Mouse (Mus musculus) myocyte (in vitro differentiated cells): ENCODE results near the gene Man1c1. TPM values are rescaled to one million over a fixed set of nuclear protein-coding genes. Genes with fewer than 3 reads are reported as not detected.

Experiments
- H3K27me3 ChIP-seq: one replicate; pipeline ENCODE4 v1.6.1; 2011; ENCODE audit not compliant: control insufficient read depth, insufficient read depth, insufficient read length
- H3K36me3 ChIP-seq: one replicate; pipeline ENCODE4 v1.6.1; 2011; ENCODE audit not compliant: control insufficient read depth, insufficient read depth
- H3K4me2 ChIP-seq: one replicate; pipeline ENCODE4 v1.6.1; 2011; ENCODE audit warnings: low read depth, control low read depth
- H3K4me3 ChIP-seq: one replicate; pipeline ENCODE4 v1.5.1; 2011; ENCODE audit warnings: mild to moderate bottlenecking, control low read depth, moderate library complexity
- H3K79me2 ChIP-seq: one replicate; pipeline ENCODE4 v1.6.1; 2011; ENCODE audit not compliant: control insufficient read depth, insufficient read depth
- H3ac ChIP-seq: one replicate; pipeline ENCODE4 v1.6.1; 2011; ENCODE audit not compliant: control insufficient read depth, insufficient read length
- CEBPB ChIP-seq: IDR thresholded peaks from 2 replicates; pipeline ENCODE4 v1.6.1; 2011; ENCODE audit warnings: mild to moderate bottlenecking, moderate library complexity; ENCODE audit not compliant: poor library complexity, insufficient read depth, severe bottlenecking
- E2F4 ChIP-seq: IDR thresholded peaks from one replicate; pipeline ENCODE4 v1.6.1; 2011; ENCODE audit warnings: mild to moderate bottlenecking, control low read depth, moderate library complexity; ENCODE audit not compliant: insufficient read depth
- MAX ChIP-seq: IDR thresholded peaks from one replicate; pipeline ENCODE4 v1.6.1; 2011; ENCODE audit warnings: low read depth, mild to moderate bottlenecking, control low read depth
- MYOD1 ChIP-seq, 3 experiments: IDR thresholded peaks; one replicate each; pipeline ENCODE4 v1.6.1; 2011; ENCODE audit warnings: control low read depth in 2 of 3, low read depth in 2 of 3, mild to moderate bottlenecking in 2 of 3, moderate library complexity in 1 of 3; ENCODE audit not compliant: insufficient read length in 2 of 3, control insufficient read depth in 1 of 3
- MYOG ChIP-seq, 3 experiments: IDR thresholded peaks; one replicate each; pipeline ENCODE4 v1.6.1; 2011; ENCODE audit warnings: control low read depth in 2 of 3, low read depth in 2 of 3, mild to moderate bottlenecking in 2 of 3; ENCODE audit not compliant: insufficient read length in 2 of 3, control insufficient read depth in 1 of 3, insufficient read depth in 1 of 3
- POLR2A ChIP-seq: IDR thresholded peaks from one replicate; pipeline ENCODE4 v1.6.1; 2011; ENCODE audit warnings: low read depth, mild to moderate bottlenecking, control low read depth, moderate library complexity; ENCODE audit not compliant: insufficient read length
- POLR2AphosphoS2 ChIP-seq: IDR thresholded peaks from one replicate; pipeline ENCODE4 v1.6.1; 2011; ENCODE audit warnings: low read depth, control low read depth; ENCODE audit not compliant: insufficient read length
- REST ChIP-seq: IDR thresholded peaks from one replicate; pipeline ENCODE4 v1.6.1; 2011; ENCODE audit warnings: mild to moderate bottlenecking, control low read depth, moderate library complexity; ENCODE audit not compliant: insufficient read depth, insufficient read length
- SRF ChIP-seq: IDR thresholded peaks from one replicate; pipeline ENCODE4 v1.6.1; 2011; ENCODE audit warnings: low read depth; ENCODE audit not compliant: control insufficient read depth, insufficient read length
- TCF12 ChIP-seq: IDR thresholded peaks from one replicate; pipeline ENCODE4 v1.6.1; 2011; ENCODE audit warnings: mild to moderate bottlenecking, control low read depth; ENCODE audit not compliant: poor library complexity, insufficient read depth, severe bottlenecking
- TCF3 ChIP-seq: IDR thresholded peaks from one replicate; pipeline ENCODE4 v1.6.1; 2011; ENCODE audit warnings: low read depth, control low read depth; ENCODE audit not compliant: insufficient read length
- USF1 ChIP-seq: IDR thresholded peaks from one replicate; pipeline ENCODE4 v1.6.1; 2011; ENCODE audit warnings: low read depth, mild to moderate bottlenecking, control low read depth, moderate library complexity
- polyA plus RNA-seq: library from polyadenylated mRNA; unstranded; fragments of >200 nt; fragmentation: generic; extraction: Trizol; gene quantifications from one replicate; pipeline ENCODE4 v1.2.1, GENCODE M21; 2012; ENCODE audit warnings: missing spikeins

Man1c1 gene
- polyA plus RNA-seq, 1 experiment, result 11.3 TPM

DNA sequence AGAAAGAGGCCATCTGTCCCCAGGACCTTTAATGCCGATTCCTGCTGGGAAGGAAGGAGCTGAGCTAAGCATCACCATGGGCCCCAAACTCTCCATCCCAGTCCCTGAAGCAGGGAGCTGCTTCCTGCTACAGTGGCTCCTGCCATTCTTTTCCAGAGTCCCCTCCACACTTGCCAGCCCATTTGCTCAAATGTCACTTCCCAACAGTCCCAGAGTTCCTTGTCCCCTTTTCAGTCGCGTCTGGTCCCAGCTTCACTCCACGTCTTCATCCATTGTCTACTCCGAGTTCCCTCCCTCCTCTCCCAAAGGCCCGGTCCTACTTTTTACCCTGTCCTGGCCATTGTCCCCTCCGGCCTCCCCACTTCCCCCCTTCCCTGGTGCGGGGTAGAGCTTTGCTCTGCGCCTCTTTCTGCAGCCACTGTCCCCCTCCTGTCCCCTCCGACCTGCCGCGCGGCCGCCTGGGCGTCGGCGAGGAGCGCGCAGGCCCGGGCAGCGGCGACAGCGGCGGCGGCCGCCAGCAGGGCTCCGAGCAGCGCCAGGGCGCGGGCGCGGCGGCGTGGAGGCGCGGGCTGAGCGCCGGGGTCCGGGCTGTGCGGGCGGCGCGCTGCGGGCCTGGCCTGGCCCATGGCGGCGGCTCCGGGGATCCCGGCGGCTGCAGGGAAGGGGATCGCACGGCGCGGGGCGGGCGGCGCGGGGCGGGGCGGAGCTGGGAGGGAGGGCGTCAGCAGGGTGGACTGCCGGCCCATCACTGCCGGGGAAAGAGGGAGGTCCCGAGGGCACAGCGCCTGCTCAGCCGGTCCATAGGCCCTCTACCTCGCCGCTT is 152.4 kb downstream of the Man1c1 start, which contains the start of gene Selenon:
Gene Selenon (minus strand): TSS at position 673 of the 823 bp plus-strand sequence.
- peak within 1 kb of the TSS; percentile 48 for H3K4me3 ChIP-seq

DNA sequence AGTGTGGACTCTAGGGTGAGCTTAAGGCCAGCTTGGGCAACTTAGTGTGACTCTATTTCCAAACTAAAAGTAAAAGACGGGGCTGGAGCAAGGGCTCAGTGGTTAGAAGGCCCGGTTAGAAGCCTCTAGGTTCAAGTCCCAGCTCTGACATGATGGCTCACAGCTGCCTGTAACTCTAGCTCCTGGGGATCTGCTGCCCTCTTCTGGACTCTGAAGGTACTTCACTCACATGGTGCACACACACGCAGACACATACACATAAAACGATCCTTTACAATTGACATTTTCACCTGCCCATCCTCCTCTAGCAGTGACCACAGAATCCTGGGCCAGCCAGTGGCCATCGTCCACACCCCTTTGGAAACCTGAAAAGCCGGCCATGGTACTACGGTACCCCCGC is 154.2 kb downstream of the Man1c1 start:
- Histone ChIP-seq H3K27me3 (no peaks in the 10 kb centered on the region), H3K79me2 (peaks cover 13% of the 10 kb centered on the region), H3K4me3 (no peak overlapping the region), H3K4me2 (no peak overlapping the region), H3K36me3 (no peaks in the 10 kb centered on the region), H3ac (no peak overlapping the region)
- TF ChIP-seq TCF3 (no peak), MAX (no peak), MYOG (IDR thresholded peaks at IDR 0.05; ENCODE audit: control insufficient read depth in 1 of 3, insufficient read depth in 1 of 3, insufficient read length in 2 of 3, low read depth in 2 of 3) (no peak), REST (no peak), USF1 (no peak), TCF12 (no peak), POLR2AphosphoS2 (no peak), SRF (no peak), POLR2A (no peak), E2F4 (no peak), CEBPB (no peak), MYOD1 (IDR thresholded peaks at IDR 0.05; ENCODE audit: control insufficient read depth in 1 of 3, insufficient read length in 2 of 3, low read depth in 2 of 3) (no peak)

More for the DNA sequence above, 152.4 kb downstream of the Man1c1 start, which contains the start of gene Selenon:
- no peaks in the 10 kb centered on the region for H3K36me3 ChIP-seq
- H3ac ChIP-seq, result peak within 1 kb of the TSS; percentile 76
- no peak for TF ChIP-seq MYOG (IDR thresholded peaks at IDR 0.05; ENCODE audit: control insufficient read depth in 1 of 3, insufficient read depth in 1 of 3, insufficient read length in 2 of 3, low read depth in 2 of 3)
- TF ChIP-seq POLR2AphosphoS2, result peak; percentile 12
- TF ChIP-seq POLR2A, result peak; percentile 63
- peak within 1 kb of the TSS; percentile 80 for H3K4me2 ChIP-seq
- peaks cover 13% of the 10 kb centered on the region for H3K79me2 ChIP-seq
- no peaks in the 10 kb centered on the region for H3K27me3 ChIP-seq

DNA sequence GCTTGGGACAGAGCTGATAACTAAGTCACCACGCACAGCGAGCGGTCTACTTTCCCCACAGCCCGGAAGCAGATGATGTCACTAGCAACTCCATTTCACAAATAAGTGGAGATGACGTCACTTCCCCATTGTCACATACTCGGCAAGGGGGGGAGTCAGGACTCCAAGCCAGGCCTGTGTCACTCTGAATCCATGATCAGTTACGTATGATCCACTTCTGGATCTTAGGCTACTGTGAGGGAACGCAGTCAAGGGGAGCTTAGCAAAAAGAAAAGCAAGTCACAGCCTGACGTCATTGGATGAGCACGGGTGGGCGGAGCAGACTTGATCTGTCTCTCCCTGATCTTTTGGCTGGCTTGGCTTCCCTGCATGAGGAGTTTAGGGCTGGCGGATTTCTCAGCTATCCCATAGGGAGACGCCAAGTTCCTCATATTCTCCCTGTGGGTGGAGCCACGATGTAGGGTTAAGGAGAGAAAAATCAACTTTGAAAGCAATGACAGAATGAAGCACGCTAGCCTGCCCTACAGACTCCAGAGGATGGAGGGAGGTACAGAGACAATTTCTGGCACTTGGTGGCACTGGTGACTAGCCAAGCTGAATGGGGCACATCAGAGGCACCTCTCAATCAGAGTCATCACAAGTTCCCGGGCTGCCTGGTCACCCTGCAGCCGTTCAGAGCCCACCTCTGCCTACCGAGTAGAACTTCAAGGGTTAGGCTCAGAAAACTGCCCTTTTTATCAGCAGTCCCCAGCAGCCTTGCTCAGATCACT is 155.7 kb downstream of the Man1c1 start:
- H3K79me2 ChIP-seq, result peaks cover 13% of the 10 kb centered on the region
- H3K36me3 ChIP-seq, result no peaks in the 10 kb centered on the region
- H3K27me3 ChIP-seq, result no peaks in the 10 kb centered on the region
- no peak overlapping the region for H3K4me2 ChIP-seq
- no peak overlapping the region for H3K4me3 ChIP-seq
- TF ChIP-seq E2F4 (no peak), TCF3 (no peak), POLR2A (no peak), POLR2AphosphoS2 (no peak), SRF (no peak), USF1 (no peak), MYOG (IDR thresholded peaks at IDR 0.05; ENCODE audit: control insufficient read depth in 1 of 3, insufficient read depth in 1 of 3, insufficient read length in 2 of 3, low read depth in 2 of 3) (no peak), MAX (no peak), TCF12 (no peak), MYOD1 (IDR thresholded peaks at IDR 0.05; ENCODE audit: control insufficient read depth in 1 of 3, insufficient read length in 2 of 3, low read depth in 2 of 3) (no peak), CEBPB (no peak)
- H3ac ChIP-seq, result no peak overlapping the region

DNA sequence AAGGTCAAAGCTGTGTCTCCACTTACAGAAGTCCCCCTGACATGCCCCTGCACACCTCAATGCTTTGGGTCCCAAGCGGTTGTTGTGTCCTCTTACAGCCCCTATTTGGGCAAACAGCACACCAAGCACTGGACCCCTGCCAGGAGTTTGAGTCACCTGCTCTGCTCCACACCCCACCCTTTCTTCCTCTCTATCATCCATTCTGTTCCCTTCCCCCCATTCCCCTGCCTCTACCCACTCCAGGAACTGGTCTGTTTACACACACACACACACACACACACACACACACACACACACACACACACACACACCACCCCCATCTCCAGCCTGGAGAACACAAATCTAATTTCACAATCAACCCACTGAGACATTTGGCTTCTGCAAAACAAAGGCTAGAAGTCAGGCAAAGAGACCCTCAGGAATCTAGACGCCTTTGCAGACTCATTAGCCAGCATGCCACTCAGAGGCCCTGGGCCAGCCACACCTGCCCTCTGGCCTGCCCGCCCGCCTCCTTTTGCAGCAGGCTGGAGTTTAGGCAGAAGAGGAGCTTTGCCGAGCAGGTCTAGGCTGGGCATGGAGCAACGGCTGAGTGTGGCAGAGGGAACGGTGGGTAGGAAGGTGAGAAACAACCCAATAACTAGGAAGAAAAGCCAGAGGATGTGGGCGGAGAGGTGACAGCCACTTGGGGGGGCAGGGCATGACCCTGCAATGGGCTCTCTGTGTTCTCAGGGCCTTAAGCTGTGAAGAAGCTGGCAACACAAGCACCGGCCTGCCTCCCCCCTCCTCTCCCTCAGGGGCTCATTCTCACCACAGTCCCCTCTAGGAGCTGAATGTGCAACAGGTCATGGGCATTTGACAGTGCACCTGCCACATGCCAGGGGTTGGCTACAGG is 157.0 kb downstream of the Man1c1 start:
- Histone ChIP-seq H3K36me3 (peaks cover 11% of the 10 kb centered on the region), H3ac (no peak overlapping the region), H3K4me2 (no peak overlapping the region), H3K79me2 (peaks cover 13% of the 10 kb centered on the region), H3K27me3 (no peaks in the 10 kb centered on the region), H3K4me3 (no peak overlapping the region)
- TF ChIP-seq POLR2A, result no peak
- TF ChIP-seq REST, result no peak
- TF ChIP-seq MAX, result no peak
- no peak for TF ChIP-seq USF1
- TF ChIP-seq MYOG (IDR thresholded peaks at IDR 0.05; ENCODE audit: control insufficient read depth in 1 of 3, insufficient read depth in 1 of 3, insufficient read length in 2 of 3, low read depth in 2 of 3), result no peak
- no peak for TF ChIP-seq TCF12
- no peak for TF ChIP-seq MYOD1 (IDR thresholded peaks at IDR 0.05; ENCODE audit: control insufficient read depth in 1 of 3, insufficient read length in 2 of 3, low read depth in 2 of 3)
- no peak for TF ChIP-seq SRF
- TF ChIP-seq TCF3, result no peak
- TF ChIP-seq CEBPB, result no peak
- TF ChIP-seq POLR2AphosphoS2, result no peak
- TF ChIP-seq E2F4, result no peak
